ENCODE assay signal across 8 mouse cellular contexts in the genomic region with DNA sequence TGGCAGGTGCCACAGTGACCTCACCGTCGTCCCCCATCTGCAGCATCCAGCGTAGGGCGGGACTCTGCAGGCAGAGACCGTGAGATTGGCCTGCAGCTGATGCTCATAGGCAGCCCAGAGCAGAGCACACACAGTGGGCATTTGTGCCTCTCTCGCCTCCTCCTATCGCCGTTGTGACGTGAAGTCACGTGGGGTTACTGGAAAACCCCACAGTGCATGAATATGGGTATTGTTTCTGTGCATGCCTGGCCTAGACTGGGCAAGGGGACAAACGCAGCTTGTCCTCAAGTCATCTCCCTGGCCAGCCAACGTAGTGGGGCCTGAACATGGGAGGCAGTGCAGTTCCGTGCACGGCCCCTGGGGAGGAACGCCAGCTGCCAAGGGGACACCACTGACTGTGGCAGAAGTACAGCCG. TPM values are rescaled to one million over a fixed set of nuclear protein-coding genes. Genes with fewer than 3 reads are reported as not detected.
DNase-seq lines count a peak whose midpoint lies in the region; ATAC-seq lines count a peak whose summit lies in the region.

No protein-coding gene starts in this region.

- peak; percentile 17 for DNase-seq in embryo, embryonic 11 days
- DNase-seq in embryo, embryonic 10.5 days (ENCODE audit: low spot score): no peak
- DNase-seq in MN1 (ENCODE audit: low spot score): peak; percentile 57
- DNase-seq in fibroblast of lung, adult 2 months (ENCODE audit: low read depth): peak; percentile 94
- no peak for DNase-seq in limb, embryonic 10.5 days (ENCODE audit: low spot score)
- peak; percentile 22 to 53 for DNase-seq in right cerebral cortex, adult 2 months (ENCODE audit: low spot score in 2 of 2)

- H3K9me3 ChIP-seq in hindbrain, embryonic 12.5 days (replicated peaks): no peaks in the 10 kb centered on the region
- H3K9me3 ChIP-seq in limb, embryonic 10.5 days (replicated peaks): no peaks in the 10 kb centered on the region

- H3K27me3 ChIP-seq in hindbrain, embryonic 12.5 days: no peaks in the 10 kb centered on the region
- no peaks in the 10 kb centered on the region for H3K27me3 ChIP-seq in limb, embryonic 10.5 days (ENCODE audit: low read depth, poor library complexity, severe bottlenecking)

- peak overlapping the region; percentile 71 for H3K27ac ChIP-seq in hindbrain, embryonic 12.5 days
- peak overlapping the region; percentile 40; the same call in 1 of the 2 replicates for H3K27ac ChIP-seq in limb, embryonic 10.5 days

- peaks cover 21% of the 10 kb centered on the region for H3K4me1 ChIP-seq in hindbrain, embryonic 12.5 days
- peaks cover 19% of the 10 kb centered on the region for H3K4me1 ChIP-seq in limb, embryonic 10.5 days

- no peaks in the 10 kb centered on the region for H3K36me3 ChIP-seq in hindbrain, embryonic 12.5 days
- H3K36me3 ChIP-seq in limb, embryonic 10.5 days: no peaks in the 10 kb centered on the region

- 0 out of 2 replicates have a peak overlapping the region, but pooled peaks have one; percentile 3 for H3K4me2 ChIP-seq in hindbrain, embryonic 12.5 days (replicated peaks)

- 59% methylated on average over 16 of the region's 16 CpGs for WGBS in hindbrain, embryonic 12.5 days
- WGBS in limb, embryonic 10.5 days: 87% methylated on average over 16 of the region's 16 CpGs

- H3K4me3 ChIP-seq in hindbrain, embryonic 12.5 days: no peak overlapping the region
- no peak overlapping the region for H3K4me3 ChIP-seq in limb, embryonic 10.5 days

- ATAC-seq in hindbrain, embryonic 12.5 days (ENCODE audit: low FRiP score): peak; percentile 91
- no peak for ATAC-seq in erythroid progenitor cell, adult 5-6 weeks (replicated peaks; ENCODE audit: low FRiP score, poor library complexity, severe bottlenecking)

- no peak overlapping the region for H3K9ac ChIP-seq in hindbrain, embryonic 12.5 days

RNA-seq across cellular contexts. Expression of a gene that starts 27.3 kb away (rescaled TPM):
- polyA plus RNA-seq in hindbrain, embryonic 12.5 days (2016; fragmentation: Nextera tagmentation; extraction: Ambion mirVana): 49.2 and 54.1 TPM in 2 replicates
- polyA plus RNA-seq in limb, embryonic 10.5 days (2016; fragmentation: Nextera tagmentation; extraction: Ambion mirVana): 22.5 and 33.2 TPM in 2 replicates
- 27.4 and 41.1 TPM in 2 replicates for total RNA-seq in erythroid progenitor cell, adult 5-6 weeks (2015; ENCODE audit: low replicate concordance)
- total RNA-seq in erythroid progenitor cell, adult 5-6 weeks (2017; ENCODE audit: low replicate concordance): 8.1 and 10.1 TPM in 2 replicates

Comparison
In these comparisons a context has a peak if more than half of its experiments do, and no peak if none do; other contexts are left out.
1. DNase-seq: peak in embryo, embryonic 11 days (single experiment), MN1 (single experiment), fibroblast of lung, adult 2 months (single experiment) and right cerebral cortex, adult 2 months (2 of 2); none in embryo, embryonic 10.5 days (single experiment) and limb, embryonic 10.5 days (single experiment).